Mouse (Mus musculus) CH12.LX (cell line): ENCODE measurements at regions not wholly inside any gene's neighbourhood (a gene's known extent, or its start where the extent isn't known, plus 50 kb on each side); places are given as distances from the start of the nearest gene placed in this dataset.

Experiments used
- CHD2 ChIP-seq: IDR thresholded peaks from 2 replicates; pipeline ENCODE4 v1.6.1; 2011; ENCODE audit warnings: low read length, improper control_type of control experiment
- CTCF ChIP-seq, 2 experiments: IDR thresholded peaks in 1 of 2; conservative IDR thresholded peaks in 1 of 2; 2 replicates each; pipeline ENCODE4 v1.5.1; 2011 to 2012; ENCODE audit warnings: low read depth in 2 of 2, low read length in 2 of 2, improper control_type of control experiment in 1 of 2, inconsistent platforms in 1 of 2, mild to moderate bottlenecking in 1 of 2, moderate library complexity in 1 of 2
- E2F4 ChIP-seq: IDR thresholded peaks from 2 replicates; pipeline ENCODE4 v1.6.1; 2011; ENCODE audit warnings: low read depth, low read length, improper control_type of control experiment; ENCODE audit not compliant: insufficient replicate concordance
- EP300 ChIP-seq: IDR thresholded peaks from 2 replicates; pipeline ENCODE4 v1.6.1; 2011; ENCODE audit warnings: low read length, improper control_type of control experiment
- JUN ChIP-seq: IDR thresholded peaks from 2 replicates; pipeline ENCODE4 v1.6.1; 2011; ENCODE audit warnings: low read depth, mild to moderate bottlenecking, low read length, improper control_type of control experiment, moderate library complexity; ENCODE audit not compliant: insufficient read depth
- MAFK ChIP-seq: IDR thresholded peaks from 2 replicates; pipeline ENCODE4 v1.6.1; 2011; ENCODE audit warnings: low read length, improper control_type of control experiment; ENCODE audit not compliant: insufficient replicate concordance
- MAZ ChIP-seq: IDR thresholded peaks from 2 replicates; pipeline ENCODE4 v1.6.1; 2012; ENCODE audit warnings: low read depth, mild to moderate bottlenecking, inconsistent platforms, low read length, improper control_type of control experiment, moderate library complexity
- NELFE ChIP-seq: IDR thresholded peaks from 2 replicates; pipeline ENCODE4 v1.6.1; 2011; ENCODE audit warnings: low read depth, low read length, improper control_type of control experiment
- SIN3A ChIP-seq: IDR thresholded peaks from 2 replicates; pipeline ENCODE4 v1.6.1; 2012; ENCODE audit warnings: low read length, improper control_type of control experiment, inconsistent platforms
- TCF12 ChIP-seq: IDR thresholded peaks from 2 replicates; pipeline ENCODE4 v1.6.1; 2014; ENCODE audit warnings: low read depth, mild to moderate bottlenecking, inconsistent platforms, low read length, improper control_type of control experiment
- ZC3H11A ChIP-seq: IDR thresholded peaks from 2 replicates; pipeline ENCODE4 v1.6.1; 2012; ENCODE audit warnings: low read depth, mild to moderate bottlenecking, inconsistent platforms, low read length, improper control_type of control experiment

DNA sequence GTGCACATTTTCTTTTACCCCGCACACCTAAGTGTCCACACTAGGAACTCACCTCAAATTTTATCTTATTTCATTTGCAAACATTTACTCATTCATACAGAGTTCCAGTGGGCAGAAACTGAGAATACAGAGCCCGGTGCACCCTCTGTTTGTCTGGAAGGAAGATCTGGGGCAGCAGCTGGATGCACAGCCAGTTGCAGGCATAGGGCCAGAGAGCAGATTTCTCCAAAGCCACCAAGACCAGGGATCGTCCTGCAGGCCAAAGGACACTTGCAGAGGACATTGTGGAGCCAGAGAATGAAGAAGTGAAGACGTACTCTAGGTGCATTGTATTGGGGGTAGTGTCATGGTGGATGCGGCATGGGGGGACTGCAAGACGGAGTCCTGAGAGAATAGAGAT lies 129.2 kb downstream of the Sec16b start:
- no peak for TF ChIP-seq EP300
- no peak for TF ChIP-seq CTCF (conservative IDR thresholded peaks at IDR 0.05 in 1 of 2, IDR thresholded peaks at IDR 0.05 in 1 of 2; ENCODE audit: low read depth in 2 of 2, low read length in 2 of 2)
- no peak for TF ChIP-seq MAFK
- no peak for TF ChIP-seq SIN3A
- TF ChIP-seq E2F4, result no peak
- no peak for TF ChIP-seq CHD2
- TF ChIP-seq ZC3H11A, result no peak
- TF ChIP-seq JUN, result no peak
- TF ChIP-seq NELFE, result no peak
- no peak for TF ChIP-seq MAZ
- TF ChIP-seq TCF12, result no peak
